Mouse (Mus musculus) kidney, adult 18-20 months (tissue): ENCODE measurements around the gene Tmem216.

Experiments used
- DNase-seq: peaks from one replicate; pipeline ENCODE4 v3.0.0; 2021

The Tmem216 gene

DNA sequence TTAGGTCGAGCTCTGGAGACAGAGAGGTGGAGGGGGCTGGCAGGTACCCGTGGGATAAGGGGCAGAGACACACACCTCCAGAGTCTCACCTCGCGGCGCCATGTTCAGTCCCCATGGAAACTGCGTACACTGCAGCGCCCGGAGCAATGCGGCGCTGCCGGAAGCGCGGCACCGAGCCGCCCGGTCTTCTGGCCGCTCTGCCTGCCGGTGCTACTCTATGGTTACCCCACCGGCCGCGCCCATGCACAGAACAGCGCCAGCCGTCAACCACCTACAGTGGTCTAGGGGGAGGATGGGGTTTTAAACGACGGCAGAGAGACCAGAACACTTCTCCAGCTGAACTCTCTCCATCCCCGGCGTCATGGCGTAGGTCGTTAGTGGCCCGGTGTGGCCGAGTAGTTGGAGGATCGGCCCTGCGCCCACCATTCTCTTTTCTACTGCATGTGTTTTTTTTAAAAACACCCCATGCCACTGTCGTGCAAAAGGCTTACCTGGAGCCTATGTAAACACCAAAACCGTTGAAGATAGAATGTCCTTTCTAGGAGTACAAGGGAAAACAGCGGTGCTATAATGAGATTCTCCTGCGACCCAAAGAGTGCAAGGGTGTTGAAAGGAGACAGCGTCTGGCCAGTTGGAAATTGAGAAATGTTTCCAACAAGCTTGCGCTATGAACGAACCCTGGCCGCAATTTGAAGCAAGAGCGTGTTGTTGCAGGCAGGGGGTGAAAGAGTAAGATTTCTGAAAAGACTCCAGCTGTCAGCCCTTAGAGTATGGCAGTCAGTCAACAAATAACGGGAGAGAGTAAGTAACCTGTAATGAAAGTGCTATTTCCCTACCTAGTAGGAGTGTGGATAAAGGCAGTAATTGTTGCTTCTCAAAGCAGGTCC, at the start of gene Tmem216:
Tmem216 (minus strand) TSS at position 615 of the 887 bp plus-strand sequence.
- DNase-seq: peak; percentile 83

DNA sequence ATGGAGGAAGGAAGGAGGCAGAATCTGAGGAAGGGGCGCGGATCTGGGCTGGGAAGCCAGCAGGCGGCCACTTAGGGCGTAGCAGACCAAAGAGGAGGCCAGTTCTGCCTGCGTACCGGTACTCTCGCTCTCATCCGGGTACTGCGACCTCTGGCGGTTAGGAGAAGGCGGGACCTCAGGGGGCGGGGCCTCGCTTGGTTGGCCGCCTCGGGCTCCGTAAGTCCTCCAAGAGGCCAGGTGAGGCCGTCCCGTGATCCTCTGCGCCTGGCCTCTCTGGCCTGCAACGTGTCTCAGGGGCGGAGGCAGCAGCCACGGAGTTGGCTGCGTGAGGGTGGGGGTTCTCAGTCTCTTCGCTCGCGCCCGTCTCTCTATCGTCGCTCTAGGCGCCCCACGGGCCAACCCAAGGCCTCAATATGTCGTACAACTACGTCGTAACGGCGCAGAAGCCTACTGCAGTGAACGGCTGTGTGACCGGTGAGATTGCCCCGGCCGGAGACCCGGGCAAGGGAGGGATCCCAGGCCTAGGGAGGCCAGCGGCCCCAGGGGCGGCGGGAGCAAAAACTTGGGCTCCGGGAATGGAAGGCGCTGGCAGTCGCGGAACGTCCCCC, 49.4 kb upstream of the Tmem216 start, which contains the start of the genes Ddb1 and Tkfc:
Ddb1 (plus strand) TSS at position 35 of the 608 bp plus-strand sequence.
Tkfc (minus strand) TSS at position 362 of the 608 bp plus-strand sequence.
- DNase-seq: peak; percentile 99

DNA sequence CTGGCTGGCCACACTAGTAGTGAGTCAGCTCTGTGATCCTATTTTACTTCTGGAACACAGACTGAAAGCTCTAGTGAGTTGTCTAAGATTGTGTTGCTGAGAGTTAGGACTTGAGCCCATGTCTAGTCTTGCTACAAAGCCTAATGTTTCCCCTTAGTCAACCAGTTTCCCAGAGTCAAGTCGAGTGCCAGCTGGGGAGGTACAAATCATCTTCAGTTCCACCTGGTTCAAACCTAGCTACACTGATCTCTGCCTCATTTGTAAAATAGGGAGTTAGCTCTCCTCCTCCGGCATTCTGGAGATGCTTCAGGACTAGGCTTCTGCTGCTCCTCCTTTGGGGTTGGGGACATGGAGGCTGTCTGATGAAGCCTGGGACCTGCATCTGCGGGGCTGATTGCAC, 48.5 kb upstream of the Tmem216 start:
- DNase-seq: no peak

DNA sequence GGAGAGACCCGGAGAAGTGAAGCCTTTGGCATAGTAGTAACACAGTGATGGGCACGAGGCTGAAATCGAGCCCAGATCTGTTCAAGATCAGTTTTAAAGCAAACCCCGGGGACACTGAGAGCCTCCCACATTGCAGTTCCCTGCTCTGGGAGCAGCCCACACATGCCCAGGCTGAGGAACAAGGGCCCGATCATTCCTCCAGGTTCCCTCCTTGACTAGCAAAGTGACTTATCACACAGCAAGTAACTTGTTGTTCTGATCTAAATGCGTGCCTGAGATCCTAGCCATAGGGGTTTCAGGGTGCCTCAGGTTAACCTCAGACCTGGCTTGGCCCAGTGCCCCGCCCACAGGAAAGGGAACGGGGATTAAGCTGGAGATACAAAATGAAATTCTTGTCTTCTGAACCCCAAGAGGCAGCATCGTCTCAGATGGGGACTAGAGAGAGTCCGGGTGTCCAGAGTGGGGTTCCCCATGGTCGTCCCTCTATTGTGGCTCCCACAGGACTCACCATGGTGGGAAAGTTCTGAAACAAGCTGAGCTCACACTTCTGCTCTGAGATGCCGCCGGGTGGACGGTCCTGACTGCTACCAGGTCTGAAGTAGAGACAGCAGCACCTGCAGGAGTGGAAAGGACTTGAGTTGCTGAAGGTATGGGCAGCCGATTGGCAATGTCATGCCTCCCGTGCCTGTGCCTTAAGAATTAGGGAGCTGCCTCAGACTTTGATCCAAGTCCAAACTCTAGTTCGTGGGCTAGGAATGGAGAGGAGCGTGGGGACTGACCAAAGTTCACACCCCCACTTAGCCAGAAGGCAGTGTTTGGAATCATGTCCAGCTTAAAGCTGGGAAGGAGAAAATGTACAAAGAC, 47.9 kb upstream of the Tmem216 start:
- peak; percentile 79 for DNase-seq

DNA sequence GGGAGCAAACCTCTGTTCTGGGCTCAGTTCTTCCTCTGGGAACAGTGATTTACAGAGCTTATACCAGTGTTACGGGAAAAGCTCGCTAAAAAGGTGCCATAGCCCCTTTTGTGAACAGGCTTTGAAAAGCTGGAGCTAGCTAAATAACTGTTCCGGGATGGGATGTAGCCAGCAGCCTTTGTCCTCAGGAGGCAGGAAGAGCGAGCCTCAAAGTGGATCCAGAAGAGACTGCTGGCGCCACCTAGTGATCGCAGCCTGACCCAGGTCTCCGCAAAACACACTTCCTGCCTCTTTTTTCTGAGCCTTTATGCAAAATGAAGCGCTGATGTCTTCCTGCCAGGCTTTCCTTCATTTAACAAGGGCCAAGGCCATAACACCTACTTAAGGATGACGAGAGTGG, 46.7 kb upstream of the Tmem216 start:
- peak; percentile 90 for DNase-seq

DNA sequence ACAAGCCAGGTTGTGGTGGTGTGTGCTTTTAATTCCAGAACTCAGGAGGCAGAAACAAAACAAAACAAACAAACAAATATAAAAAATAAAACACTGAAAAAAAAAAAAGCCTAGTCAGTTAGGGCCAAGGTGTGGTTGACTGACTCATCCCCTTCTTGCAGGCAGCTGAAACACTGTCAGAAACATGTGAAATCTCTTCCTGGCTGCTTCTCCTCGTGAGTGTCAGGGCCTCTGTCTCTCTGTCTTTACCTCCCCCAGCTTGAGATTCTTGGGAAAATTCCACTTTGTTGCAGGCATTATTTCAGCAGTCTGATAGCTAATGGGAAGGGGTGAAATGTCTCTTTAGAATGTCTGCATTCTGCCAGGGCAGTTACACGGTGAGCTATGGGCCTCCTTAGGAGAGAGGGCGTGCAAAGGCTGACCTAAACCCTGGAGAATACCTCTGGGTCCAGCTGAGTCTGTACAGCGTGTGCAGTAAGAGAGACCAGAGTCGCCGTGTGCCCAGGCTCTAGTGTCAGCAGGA, 46.3 kb upstream of the Tmem216 start:
- no peak for DNase-seq

DNA sequence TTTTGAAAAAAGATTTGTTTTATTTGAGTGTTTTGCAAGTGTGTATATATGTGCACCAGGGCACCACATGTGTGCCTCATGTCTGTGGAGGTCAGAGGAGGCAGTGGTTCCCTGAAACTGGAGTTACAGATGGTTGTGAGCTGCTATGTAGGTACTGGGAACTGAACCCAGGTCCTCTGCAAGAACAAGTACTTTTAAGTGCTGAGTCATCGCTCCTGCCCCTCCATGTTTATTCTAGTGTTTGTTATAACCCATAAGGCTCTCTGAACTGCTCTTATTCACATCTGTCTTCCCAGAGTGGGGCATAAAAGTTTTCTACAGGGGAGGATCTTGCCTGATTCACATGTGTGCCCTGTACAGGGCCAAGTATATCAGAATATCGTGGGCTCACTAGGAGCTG, 43.6 kb upstream of the Tmem216 start:
- DNase-seq: no peak

DNA sequence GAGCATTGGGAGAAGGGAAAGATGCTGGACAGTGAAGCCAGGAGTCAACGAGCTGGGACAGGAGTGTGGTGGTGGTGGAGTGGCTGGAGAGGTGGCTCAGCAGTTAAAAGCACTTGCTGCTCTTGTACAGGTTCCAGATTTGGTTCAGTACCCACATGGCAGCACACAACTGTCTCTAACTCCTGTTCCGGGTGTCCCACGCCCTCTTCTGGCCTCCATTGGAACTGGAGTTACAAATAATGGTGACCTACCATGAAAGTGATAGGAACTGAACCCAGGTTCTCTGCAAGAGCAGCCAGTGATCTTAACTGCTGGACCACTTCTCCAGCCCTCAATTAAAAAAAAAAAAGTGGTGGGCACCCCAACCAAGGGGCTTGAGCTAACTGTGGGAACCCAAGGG, 42.1 kb upstream of the Tmem216 start:
- DNase-seq: no peak

DNA sequence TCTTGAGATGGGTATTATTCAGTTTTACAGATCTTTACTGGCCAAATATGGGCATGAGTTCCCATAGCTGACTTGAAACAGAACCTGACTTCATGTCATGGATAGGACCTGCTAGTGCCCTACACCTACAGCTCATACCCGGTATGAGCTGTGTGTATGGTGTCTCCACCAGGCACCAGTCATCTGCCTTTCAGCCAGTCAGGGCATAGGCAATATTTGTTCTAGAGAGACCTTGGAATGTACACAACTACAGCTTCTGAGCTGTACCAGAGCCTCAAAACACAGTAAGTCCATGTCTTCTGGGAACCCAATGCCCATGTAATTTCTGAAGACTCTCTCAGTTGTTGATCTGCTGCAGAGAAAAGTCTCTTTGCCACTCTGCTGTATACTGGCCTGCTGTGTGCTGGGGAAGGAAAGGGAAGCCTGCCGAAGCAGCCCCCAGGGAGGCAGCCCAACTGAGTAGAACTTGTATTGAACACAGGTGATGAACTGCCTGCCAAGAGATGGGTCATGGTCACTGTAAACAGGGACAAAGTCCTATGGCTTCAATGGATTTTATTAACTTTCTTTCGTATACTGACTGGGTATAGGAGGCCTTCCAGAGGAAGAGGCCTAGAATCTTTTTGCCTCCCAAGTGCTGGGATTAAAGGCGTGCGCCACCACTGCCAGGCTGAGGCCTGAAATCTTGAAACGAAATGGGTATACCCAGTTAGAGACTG, 35.8 kb upstream of the Tmem216 start:
- no peak for DNase-seq

DNA sequence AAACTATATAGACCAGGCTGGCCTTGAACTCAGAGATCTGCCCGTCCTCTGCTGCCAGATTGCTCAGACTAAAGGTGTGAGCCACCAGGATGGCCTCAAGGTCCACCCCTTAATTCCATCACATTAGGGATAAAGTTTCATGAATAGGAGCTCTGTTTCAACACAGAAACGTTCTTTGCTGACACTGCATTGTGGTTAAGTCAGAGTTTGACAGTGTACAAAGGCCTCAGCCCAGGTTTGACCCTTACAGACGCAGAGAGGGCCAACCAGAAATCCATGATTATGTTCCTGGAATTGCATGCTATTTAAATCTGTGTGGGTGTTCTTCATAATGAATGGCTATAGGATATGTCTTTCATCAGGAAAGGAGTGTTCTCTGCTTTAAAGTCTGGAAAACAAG, 34.3 kb upstream of the Tmem216 start:
- no peak for DNase-seq

DNA sequence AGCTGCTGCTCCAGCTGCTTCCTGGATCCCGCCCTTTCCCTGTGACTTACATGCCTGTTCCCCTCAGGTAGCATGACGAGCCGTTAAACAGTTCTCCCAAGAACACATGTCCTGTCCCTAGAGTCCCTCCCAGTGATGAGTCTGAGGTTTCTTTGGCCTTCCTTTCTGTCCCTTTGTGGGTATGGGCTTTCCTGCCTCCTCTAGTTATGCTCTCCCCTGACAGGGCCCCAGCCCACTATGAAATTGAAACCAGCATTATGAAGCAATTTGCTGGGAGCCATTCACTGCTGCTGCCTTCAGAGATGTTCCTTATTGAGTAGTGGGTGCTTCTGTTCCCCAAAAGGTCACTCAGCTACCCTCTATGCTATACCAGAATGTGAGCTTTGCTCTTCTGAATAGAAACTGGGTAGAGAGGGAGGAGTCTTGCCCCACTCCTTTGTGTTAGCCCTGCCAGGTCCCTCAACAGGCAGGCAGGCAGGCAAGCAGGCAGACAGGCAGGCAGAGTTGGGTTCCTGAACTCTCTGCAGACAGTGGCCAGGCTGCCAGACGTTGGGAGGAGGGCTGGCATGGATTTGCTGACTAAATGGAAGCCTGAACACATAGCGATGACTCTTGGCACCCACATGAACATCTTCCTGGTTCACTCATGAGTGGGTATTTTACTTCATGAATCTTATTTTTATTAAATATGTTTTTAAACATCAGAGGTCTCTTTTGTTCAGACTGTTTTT, 33.3 kb upstream of the Tmem216 start:
- DNase-seq: no peak

DNA sequence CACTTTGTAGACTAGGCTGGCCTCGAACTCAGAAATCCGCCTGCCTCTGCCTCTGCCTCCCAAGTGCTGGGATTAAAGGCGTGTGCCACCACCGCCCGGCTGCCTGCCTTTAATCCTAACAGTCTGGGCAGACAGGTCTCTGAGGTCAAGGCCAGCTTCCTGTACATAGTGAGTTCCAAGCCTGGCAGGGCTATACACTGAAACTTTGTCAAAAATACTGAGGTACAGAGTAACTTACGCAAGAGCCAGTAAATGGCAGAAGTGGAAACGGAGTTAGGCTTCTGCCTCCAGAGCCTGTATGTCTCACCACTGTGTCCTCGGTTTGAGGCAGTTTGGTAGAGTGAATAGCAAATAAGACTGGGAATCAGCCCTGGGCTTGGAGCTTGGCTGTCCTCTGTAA, 31.2 kb upstream of the Tmem216 start:
- no peak for DNase-seq

DNA sequence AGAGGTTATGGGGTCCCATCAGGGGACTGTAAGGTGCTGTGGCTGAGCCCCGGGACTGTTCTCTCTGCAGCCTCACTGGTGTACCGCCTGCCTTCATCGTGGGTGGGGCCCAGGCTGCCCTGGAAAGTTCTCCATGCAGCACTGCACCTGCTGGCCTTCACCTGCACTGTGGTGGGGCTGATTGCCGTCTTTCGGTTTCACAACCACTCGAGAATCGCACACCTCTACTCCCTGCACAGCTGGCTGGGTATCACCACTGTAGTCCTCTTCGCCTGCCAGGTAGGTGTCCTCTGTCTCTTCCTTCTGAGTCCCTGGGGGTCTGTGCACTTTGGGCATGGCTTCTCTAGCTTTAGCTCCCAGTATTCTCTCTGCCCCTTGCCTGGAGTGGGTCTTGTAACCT, 29.1 kb upstream of the Tmem216 start:
- DNase-seq: no peak

DNA sequence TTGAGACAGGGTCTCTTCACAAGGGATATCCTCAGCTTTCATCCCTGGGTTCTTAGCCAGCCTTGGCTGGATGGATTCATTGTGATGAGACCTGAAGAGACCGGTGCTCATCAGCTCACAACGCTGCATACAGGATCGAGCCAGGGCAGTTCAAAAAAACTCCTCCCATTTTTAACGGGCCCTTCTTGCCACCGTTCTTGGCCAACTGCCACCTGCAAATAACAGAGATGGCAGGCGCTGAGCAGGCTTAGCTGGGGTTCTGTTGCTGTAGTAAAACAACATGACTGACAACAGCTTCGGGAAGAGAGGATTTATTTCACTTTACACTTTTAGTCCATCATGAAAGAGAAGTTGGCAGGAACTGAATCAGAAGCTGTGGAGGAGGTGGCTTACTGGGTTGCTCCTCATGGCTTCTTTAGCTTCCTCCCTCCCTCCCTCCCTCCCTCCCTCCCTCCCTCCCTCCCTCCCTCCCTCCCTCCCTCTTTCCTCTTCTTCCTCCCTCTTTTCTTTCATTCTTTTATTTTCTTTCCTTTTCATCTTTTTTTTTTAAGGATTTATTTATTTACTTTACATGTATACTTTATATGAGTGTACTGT, 27.6 kb upstream of the Tmem216 start:
- no peak for DNase-seq

DNA sequence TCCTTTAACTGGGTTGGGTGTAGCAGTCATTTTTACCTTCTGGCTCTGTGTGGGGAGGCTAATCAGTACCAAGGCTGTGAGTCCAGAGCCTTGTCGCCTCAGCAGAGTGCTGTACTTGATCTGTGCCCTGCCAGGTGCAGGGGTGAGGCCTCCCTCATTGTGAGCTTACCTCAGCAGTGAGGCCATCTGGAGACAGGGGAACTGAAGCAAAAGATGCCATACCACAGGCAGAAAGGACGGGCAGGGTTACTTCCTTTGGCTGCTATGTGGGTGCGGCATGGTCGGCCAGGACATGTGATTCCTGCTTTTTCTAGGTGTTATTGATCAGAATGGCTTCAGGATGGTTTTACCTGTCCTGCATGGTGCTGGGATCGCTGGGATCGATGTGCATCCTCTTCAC, 25.9 kb upstream of the Tmem216 start:
- no peak for DNase-seq

DNA sequence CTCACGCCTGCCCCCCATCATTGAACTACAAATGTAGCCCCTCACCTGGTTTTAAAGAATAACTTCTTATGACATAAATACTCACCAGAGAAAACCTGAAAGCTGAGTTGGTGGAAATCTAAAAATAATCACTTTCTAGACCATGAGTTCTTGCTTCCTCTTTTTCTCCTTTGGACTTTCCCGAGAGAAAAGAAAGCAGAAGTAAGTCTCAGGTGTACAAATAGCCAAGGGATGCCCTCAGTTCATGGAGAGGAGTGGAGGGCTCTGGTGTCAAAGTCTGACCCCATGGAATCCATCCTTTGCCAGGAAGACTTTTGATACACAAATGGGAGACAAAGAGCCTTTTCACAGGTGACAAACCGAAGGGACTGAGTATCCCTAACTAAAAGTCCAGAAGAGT, 24.7 kb upstream of the Tmem216 start:
- no peak for DNase-seq

DNA sequence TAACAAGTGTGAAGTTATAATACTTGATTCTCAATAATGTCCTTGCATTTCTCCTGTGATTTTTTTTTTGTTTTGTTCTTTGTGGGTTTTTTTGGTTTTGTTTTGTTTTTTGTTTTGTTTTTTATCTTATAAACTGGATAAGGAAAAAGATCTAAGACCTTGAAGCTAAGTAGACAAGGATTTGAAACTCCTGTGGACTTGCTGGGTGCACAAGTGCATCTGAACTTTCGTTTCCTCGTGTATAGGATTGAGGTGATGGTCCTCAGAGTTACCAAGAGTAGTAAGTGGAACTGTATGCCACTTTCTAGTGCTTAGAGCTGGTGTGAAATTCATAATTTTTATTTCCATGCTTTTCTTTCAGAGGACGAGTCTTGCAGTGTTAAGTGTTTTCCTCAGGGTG, 24.1 kb upstream of the Tmem216 start:
- DNase-seq: no peak

DNA sequence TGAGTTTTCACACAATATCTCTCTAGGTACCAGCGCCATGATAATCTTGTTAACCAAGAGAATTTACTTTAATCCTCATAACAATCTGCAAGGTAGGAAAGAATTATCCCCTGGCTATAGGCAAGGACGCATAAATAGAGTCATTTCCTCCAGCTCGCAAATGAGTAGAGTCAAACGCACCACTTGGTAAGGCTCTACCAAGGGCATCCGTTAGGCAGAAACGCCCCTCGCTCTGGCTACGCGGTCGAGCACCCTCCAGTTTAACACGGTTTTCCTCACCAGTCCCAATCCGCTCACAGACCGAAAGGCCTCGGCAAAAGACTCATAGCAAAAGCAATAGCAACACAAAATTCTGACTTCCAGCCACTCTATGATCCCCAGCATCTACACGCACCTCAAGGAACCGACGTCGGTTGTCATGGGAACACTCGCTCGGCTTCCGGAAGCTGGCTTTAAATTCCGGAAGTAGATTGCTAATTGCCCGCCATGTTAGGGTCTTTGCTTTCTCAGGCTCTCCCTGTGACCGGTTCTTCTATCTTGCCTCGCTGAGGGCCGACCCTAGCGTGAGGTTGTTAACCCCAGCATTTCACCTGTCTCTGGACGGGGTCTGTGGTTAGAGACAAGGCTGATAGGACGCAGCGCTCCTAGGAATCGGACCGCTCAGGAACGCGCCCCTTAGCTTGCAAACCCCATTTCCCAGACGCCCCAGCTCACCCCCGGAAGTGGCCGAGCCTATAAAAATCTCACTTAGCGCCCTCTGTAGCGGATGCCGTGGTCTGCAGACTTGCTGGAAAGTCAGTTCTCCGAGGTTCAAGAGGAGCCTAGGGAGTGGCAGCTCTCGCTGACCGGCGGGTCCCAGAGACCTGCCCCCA, 20.9 kb upstream of the Tmem216 start, which contains the start of the genes Cyb561a3 and Tmem138:
Cyb561a3 (plus strand) TSS at position 483 of the 872 bp plus-strand sequence.
Tmem138 (minus strand) TSS at position 673 of the 872 bp plus-strand sequence.
- DNase-seq: peak; percentile 95

DNA sequence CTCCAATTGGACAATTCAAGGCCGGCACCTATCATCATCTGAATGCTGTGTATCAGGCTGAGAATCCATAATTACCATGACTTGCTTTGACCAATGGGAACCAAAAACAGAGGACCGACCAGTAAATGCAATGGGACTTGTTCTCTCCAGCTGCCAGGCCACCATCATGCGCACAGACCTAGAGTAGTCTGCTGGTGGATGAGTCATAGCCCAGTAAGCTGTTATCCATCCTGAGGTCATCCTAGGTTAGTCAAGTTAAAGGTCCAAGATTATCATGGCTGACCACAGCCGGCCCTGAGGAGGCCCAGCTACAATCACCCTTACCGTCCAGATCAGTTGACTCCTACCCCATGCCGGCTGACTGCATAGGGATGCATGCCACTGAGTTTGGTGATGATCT, 13.6 kb upstream of the Tmem216 start:
- DNase-seq: no peak

DNA sequence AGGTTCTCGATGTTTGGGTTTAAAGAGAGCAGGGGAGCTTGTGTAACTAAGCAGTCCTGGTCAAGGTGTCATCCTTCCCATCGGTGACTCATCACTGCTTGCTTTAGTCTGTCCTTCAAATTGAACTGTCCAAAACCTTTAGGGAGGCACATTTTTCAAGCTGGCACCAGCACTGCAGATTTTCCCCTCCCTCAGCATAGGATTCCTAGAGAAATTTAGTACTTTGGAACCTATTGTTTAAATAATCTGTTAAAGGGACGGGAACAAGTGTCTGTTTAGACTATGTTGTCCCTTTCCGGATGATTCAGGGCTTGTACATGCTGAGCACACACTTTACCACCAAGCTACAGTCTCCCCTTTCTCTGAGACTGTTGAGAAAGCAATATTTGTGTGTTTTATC, 9.2 kb upstream of the Tmem216 start:
- no peak for DNase-seq
